Mouse (Mus musculus): ENCODE measurements around the gene Ccdc51. TPM values are rescaled to one million over a fixed set of nuclear protein-coding genes. Genes with fewer than 3 reads are reported as not detected.

The Ccdc51 gene
- polyA plus RNA-seq (2012; rRNA removed; ENCODE audit: low replicate concordance) = 9.5 and 12.0 TPM in 2 replicates

GRCm38 (mm10) chr9:109082124-109082800, at the start of gene Ccdc51, which contains the start of gene Tma7:
Gene Ccdc51, plus strand, starts transcription at chr9:109082493.
Gene Tma7, minus strand, starts transcription at chr9:109082587.

DNA sequence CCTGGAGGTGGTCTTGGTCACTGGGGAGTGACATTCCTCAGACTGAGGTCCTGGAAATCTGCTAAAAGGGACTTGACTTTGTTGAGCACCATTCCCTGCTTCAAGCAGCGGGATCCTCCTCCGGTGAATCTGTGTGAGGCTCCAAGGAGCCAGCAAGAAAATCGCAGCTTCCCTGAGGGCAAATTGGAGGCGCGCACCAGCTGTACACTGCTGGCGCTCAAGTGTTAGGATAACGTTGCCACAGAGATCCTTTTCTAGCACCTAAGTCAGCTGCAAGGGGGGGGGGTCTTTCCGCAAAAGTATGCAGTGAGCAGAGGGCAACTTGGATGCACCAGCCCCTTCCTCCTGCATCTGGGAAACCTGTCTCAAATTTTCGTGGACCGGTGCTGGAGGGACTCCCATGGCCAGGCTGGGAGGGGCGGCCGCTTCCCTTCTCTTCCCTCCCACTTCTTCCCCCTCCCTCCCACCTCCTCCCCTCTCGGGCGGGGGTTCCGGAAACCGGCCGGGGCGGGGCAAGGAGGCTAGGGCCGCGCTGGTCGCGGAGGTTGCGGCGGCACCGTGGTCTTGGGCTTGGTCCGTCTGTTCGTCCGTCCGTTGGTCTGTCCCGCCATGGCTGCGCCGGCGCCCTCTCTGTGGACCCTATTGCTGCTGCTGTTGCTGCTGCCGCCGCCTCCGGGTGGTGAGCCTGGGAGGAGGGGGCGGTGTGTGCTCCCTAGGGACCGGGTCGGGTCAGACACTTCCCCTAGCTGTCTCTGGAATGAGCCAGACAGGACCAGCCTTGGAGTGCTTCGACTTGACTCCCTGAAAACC, 44.0 kb upstream of the Ccdc51 start, which contains the start of gene Shisa5:
Gene Shisa5, plus strand, starts transcription at position 480 of the 810 bp plus-strand sequence.

DNA sequence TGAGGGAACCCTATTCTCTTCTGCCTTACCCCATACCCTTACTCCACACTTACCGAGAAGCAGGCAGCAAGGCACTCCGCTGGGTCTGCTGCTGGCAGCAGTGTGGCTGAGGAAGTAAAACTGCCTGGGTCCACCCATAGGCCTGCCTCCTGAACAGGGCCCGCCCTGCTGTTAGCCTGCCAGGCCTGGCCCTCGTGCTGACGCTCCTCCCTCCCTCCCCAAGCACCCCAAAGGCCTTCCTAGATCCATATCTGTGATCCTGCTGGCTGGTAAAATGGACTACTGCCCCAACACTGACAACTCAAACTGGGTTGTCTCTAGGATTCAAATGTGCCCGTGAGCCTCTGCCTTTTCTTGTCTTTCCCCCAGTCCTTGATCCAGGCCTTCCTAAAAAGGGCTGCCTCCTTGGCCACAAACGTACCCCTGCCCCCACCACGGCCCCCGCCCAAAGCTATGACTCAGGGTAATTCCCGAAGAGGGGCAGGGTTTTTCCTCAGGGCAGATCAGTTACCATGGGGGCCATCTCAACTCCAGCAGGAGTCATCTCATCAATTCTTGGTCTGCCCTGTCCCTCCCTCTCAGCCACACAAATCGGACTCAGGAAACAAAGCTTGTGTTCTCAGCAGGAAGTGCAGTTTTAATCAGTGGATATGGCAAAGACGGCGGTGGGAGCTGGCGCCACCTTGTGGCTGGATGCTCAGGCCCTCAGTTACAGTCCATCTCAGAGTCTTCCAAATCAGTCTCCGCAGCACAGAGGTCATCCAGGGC, 23.0 kb upstream of the Ccdc51 start, which contains the start of gene Trex1:
Gene Trex1, minus strand, starts transcription at position 599 of the 768 bp plus-strand sequence.

DNA sequence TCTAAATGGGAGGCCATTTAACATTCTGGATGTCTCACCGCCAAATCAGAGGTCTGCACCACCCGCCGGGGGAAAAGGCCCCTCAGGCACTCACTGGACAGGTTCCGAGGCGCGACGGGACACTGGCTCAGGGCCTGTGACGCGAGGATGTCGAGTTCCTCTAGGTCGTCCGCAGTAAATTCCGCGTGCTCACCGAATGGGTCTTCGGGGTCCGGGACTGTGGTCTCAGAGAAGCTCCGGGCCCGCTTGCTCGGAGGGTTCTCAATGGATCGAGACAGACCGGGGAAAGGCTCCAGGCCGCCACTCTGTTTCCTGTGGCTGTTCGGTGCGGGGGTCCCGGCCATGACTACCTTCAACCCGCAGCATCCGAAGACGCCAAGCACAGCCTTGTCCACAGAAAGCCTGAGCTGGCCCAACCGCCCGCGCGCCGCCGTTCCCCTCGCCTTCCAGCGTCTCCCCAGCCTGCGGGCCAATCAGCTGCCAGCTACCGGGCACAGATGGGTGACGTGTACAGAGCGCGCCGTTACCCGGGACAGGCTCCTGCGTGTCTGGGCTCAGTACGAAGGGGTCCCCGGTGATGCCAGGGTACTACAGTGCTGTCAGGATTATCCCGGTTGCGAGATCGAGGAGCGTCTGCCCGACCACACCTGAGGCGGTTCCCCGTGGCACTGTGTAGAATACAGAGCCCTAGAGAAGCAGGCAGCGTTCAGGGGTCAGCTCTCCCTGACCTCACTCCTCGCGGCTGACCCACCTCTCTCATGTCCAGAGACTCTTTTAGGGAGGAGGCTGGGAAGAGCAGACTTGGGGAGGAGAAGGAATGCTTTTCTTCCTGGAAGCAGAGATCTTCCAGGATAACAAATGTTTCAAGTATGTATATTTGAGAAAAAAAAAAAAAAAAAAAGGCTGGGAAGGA, 8.4 kb upstream of the Ccdc51 start, which contains the start of gene Atrip:
Gene Atrip, minus strand, starts transcription at position 464 of the 913 bp plus-strand sequence.

GRCm38 (mm10) chr9:109095137-109095982, 13.1 kb downstream of the Ccdc51 start, which contains the start of gene Plxnb1:
Gene Plxnb1, plus strand, starts transcription at chr9:109095389.

Other genes starting within 250 kb of the Ccdc51 start
- gene Slc26a6, start 229.2 kb upstream of the Ccdc51 start, polyA plus RNA-seq (2012; rRNA removed; ENCODE audit: low replicate concordance) = 1,179 and 1,461 TPM in 2 replicates
- gene Tmem89, start 167.9 kb upstream of the Ccdc51 start, polyA plus RNA-seq (2012; rRNA removed; ENCODE audit: low replicate concordance) = 27.6 and 44.1 TPM in 2 replicates
- 1,151 and 1,437 TPM in 2 replicates for gene Uqcrc1, start 145.9 kb upstream of the Ccdc51 start, polyA plus RNA-seq (2012; rRNA removed; ENCODE audit: low replicate concordance)
- gene Col7a1, start 128.9 kb upstream of the Ccdc51 start, polyA plus RNA-seq (2012; rRNA removed; ENCODE audit: low replicate concordance) = 3.1 and 9.2 TPM in 2 replicates
- gene Ucn2, start 96.5 kb upstream of the Ccdc51 start, polyA plus RNA-seq (2012; rRNA removed; ENCODE audit: low replicate concordance) = 0.12 and 0.27 TPM in 2 replicates
- 67.1 and 86.6 TPM in 2 replicates for gene Pfkfb4, start 90.7 kb upstream of the Ccdc51 start, polyA plus RNA-seq (2012; rRNA removed; ENCODE audit: low replicate concordance)
- 453 and 610 TPM in 2 replicates for gene Shisa5, start 43.9 kb upstream of the Ccdc51 start, polyA plus RNA-seq (2012; rRNA removed; ENCODE audit: low replicate concordance)
- 53.3 and 130 TPM in 2 replicates for gene Trex1, start 22.8 kb upstream of the Ccdc51 start, polyA plus RNA-seq (2012; rRNA removed; ENCODE audit: low replicate concordance)
- 7.5 and 10.3 TPM in 2 replicates for gene Atrip, start 8.4 kb upstream of the Ccdc51 start, polyA plus RNA-seq (2012; rRNA removed; ENCODE audit: low replicate concordance)
- gene Tma7, start 94 bp downstream of the Ccdc51 start, polyA plus RNA-seq (2012; rRNA removed; ENCODE audit: low replicate concordance) = 10.0 and 11.7 TPM in 2 replicates
- gene Plxnb1, start 12.9 kb downstream of the Ccdc51 start, polyA plus RNA-seq (2012; rRNA removed; ENCODE audit: low replicate concordance) = 1.4 and 5.1 TPM in 2 replicates
- gene Fbxw21, start 79.5 kb downstream of the Ccdc51 start, polyA plus RNA-seq (2012; rRNA removed; ENCODE audit: low replicate concordance) = not detected in 2 replicates
- gene Fbxw13, start 113.5 kb downstream of the Ccdc51 start, polyA plus RNA-seq (2012; rRNA removed; ENCODE audit: low replicate concordance) = not detected in 2 replicates
- not detected in 2 replicates for gene Fbxw20, start 152.3 kb downstream of the Ccdc51 start, polyA plus RNA-seq (2012; rRNA removed; ENCODE audit: low replicate concordance)
- not detected in 2 replicates for gene Fbxw14, start 205.2 kb downstream of the Ccdc51 start, polyA plus RNA-seq (2012; rRNA removed; ENCODE audit: low replicate concordance)